ENCODE assay signal across 7 mouse cellular contexts in the genomic region with DNA sequence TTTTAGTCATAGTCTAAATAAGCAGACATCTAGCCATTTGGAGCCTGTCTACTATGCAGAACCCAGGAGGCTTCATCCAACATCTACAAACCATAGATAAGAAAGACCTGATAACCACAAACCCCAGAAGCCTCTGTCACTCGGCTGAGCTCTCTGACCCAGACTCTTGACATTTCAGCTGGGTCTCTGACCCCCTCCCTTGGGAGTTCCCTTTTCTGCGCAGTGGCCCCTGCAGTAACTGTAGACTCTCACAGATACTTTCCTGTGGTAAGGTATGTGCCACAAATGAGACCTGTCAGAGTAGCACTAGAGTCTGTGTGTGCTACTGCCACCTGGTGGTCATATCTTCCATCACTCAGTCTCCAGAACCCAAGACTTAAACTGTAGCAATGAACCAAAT. TPM values are rescaled to one million over a fixed set of nuclear protein-coding genes. Genes with fewer than 3 reads are reported as not detected.
DNase-seq lines count a peak whose midpoint lies in the region; ATAC-seq and TF ChIP-seq lines count a peak whose summit lies in the region.

No protein-coding gene starts in this region.

- TF ChIP-seq CTCF in hindbrain, postnatal 0 days (IDR thresholded peaks at IDR 0.05; ENCODE audit: low read depth) = peak; percentile 94

- H3K27me3 ChIP-seq in hindbrain, postnatal 0 days (ENCODE audit: insufficient read depth, low read length) = no peaks in the 10 kb centered on the region

- no peak overlapping the region for H3K4me3 ChIP-seq in hindbrain, postnatal 0 days (ENCODE audit: low read length)

- no peaks in the 10 kb centered on the region for H3K9me3 ChIP-seq in hindbrain, postnatal 0 days (ENCODE audit: low read length)

- no peak overlapping the region for H3K27ac ChIP-seq in hindbrain, postnatal 0 days

- 15% methylated on average over 2 of the region's 2 CpGs for WGBS in hindbrain, postnatal 0 days

- peak; percentile 24 for DNase-seq in WW6 (ENCODE audit: low read depth, low spot score)
- peak; percentile 71 for DNase-seq in cerebellum, adult 9-10 months
- DNase-seq in frontal cortex, adult 2 months (ENCODE audit: extremely low spot score in 1 of 2, low spot score in 1 of 2) = peak; percentile 57 to 92
- peak; percentile 86 for DNase-seq in hindbrain, postnatal 0 days (ENCODE audit: low spot score)
- DNase-seq in left cerebral cortex, adult 18-20 months (ENCODE audit: low spot score in 2 of 2) = peak; percentile 78 to 83
- DNase-seq in right cerebral cortex, postnatal 36 days (ENCODE audit: low spot score in 2 of 2) = peak; percentile 58 to 73

- H3K4me2 ChIP-seq in hindbrain, postnatal 0 days (ENCODE audit: low read depth, low read length) = no peak overlapping the region

- H3K4me1 ChIP-seq in hindbrain, postnatal 0 days (ENCODE audit: insufficient read depth, low read length) = no peaks in the 10 kb centered on the region

- H3K36me3 ChIP-seq in hindbrain, postnatal 0 days (ENCODE audit: insufficient read depth, low read length) = no peaks in the 10 kb centered on the region

- peak; percentile 72; the same call in 1 of the 2 replicates for ATAC-seq in hindbrain, postnatal 0 days
- ATAC-seq in megakaryocyte progenitor cell, adult 5-6 weeks (replicated peaks; ENCODE audit: poor library complexity) = peak; percentile 95

- no peak overlapping the region for H3K9ac ChIP-seq in hindbrain, postnatal 0 days (replicated peaks; ENCODE audit: low read length)

RNA-seq across cellular contexts. Expression of a gene that starts 54.5 kb away (rescaled TPM):
- polyA plus RNA-seq in frontal cortex, adult 2 months (2012; rRNA removed) = 25.4 and 26.0 TPM in 2 replicates
- 13.2 and 18.9 TPM in 2 replicates for total RNA-seq in hindbrain, postnatal 0 days (2014; rRNA removed)
- polyA plus RNA-seq in hindbrain, postnatal 0 days (2015; fragmentation: Nextera tagmentation; extraction: Ambion mirVana) = 47.6 and 50.7 TPM in 2 replicates
- 10 to 100 TPM; 19.3 to 20.2 TPM for total RNA-seq in left cerebral cortex, adult 18-20 months (2021)
- 25.7 and 30.4 TPM in 2 replicates for total RNA-seq in megakaryocyte progenitor cell, adult 5-6 weeks (2015)
- 4.7 and 7.0 TPM in 2 replicates for total RNA-seq in megakaryocyte progenitor cell, adult 5-6 weeks (2017)

Comparison
In these comparisons a context has a peak if more than half of its experiments do, and no peak if none do; other contexts are left out.
1. DNase-seq: peak in every context shown above with its lines; median percentile 86 in hindbrain, postnatal 0 days; 80 in left cerebral cortex, adult 18-20 months; 74 in frontal cortex, adult 2 months; 71 in cerebellum, adult 9-10 months; 66 in right cerebral cortex, postnatal 36 days; 24 in WW6.